Mouse (Mus musculus) Patski (cell line): ENCODE results near the gene Meis3. TPM values are rescaled to one million over a fixed set of nuclear protein-coding genes. Genes with fewer than 3 reads are reported as not detected.

Source experiments
- ATAC-seq: fragments of 100-300 bp; one replicate; pipeline ENCODE4 v1.8.0; 2021
- CTCF ChIA-PET: fragments of 350-600 bp; sonication (Branson Sonifier 250); formaldehyde crosslinking; loops from one replicate; lab custom pipeline; 2022; ENCODE audit warnings: inconsistent platforms; lab: Charles Lee
- POLR2A ChIA-PET: fragments of 350-600 bp; sonication (Branson Sonifier 250); formaldehyde crosslinking; loops from one replicate; lab custom pipeline; 2022; ENCODE audit warnings: antibody characterized with exemption, inconsistent platforms; lab: Charles Lee
- DNase-seq: peaks from one replicate; pipeline ENCODE4 v3.0.0-alpha.2; 2011; ENCODE audit warnings: low read depth, low spot score
- H3K27me3 ChIP-seq: fragments of 371-371 bp; one replicate; pipeline ENCODE4 v1.5.1; 2021
- CTCF ChIP-seq: fragments of 100-300 bp; IDR thresholded peaks from one replicate; pipeline ENCODE4 v1.5.1; 2021
- in situ Hi-C: fragments of 300-500 bp; cut with MboI; formaldehyde crosslinking; loops from 3 replicates; pipeline ENCODE4 v1.11.1; 2018; ENCODE audit warnings: low pct_unique_long_range_greater_than_20kb, mixed read lengths
- polyA plus RNA-seq: library from polyadenylated mRNA; unstranded; gene quantifications from one replicate; pipeline ENCODE4 v1.2.3, GENCODE M21; 2021

Meis3 gene
- polyA plus RNA-seq, 1 experiment from 2014 or later, result 26.9 TPM

GRCm38 (mm10) chr7:16133691-16134090, 41.2 kb upstream of the Meis3 start:
- in situ Hi-C loops, result no loop called here
- no peak for TF ChIP-seq CTCF
- CTCF ChIA-PET, result interaction anchor here (1.5 kb wide), 1 partner anchor 81 kb away, joined by 3 read pairs; no protein-coding TSS in a partner anchor
- ATAC-seq (no peak), DNase-seq (no peak)
- POLR2A ChIA-PET, result no interaction called here
- peaks cover 22% of the 10 kb centered on the region for H3K27me3 ChIP-seq

- ATAC-seq, result no peak
Measured at GRCm38 (mm10) chr7:16134951-16135392, 39.9 kb upstream of the Meis3 start.

GRCm38 (mm10) chr7:16146489-16147410, 28.1 kb upstream of the Meis3 start:
- DNase-seq (no peak), ATAC-seq (no peak)
- TF ChIP-seq CTCF, result no peak
- ChIA-PET POLR2A (no interaction called here), CTCF (no interaction called here)
- in situ Hi-C loops, result loop anchor here (10.0 kb wide), 1 partner anchor 172 kb away; no protein-coding TSS in a partner anchor
- peaks cover 34% of the 10 kb centered on the region for H3K27me3 ChIP-seq

More at GRCm38 (mm10) chr7:16134951-16135392, 39.9 kb upstream of the Meis3 start:
- CTCF ChIA-PET, result interaction anchor here (0.7 kb wide), 1 partner anchor 16 kb away, joined by 3 read pairs; no protein-coding TSS in a partner anchor
- no peak for DNase-seq
- no peak for TF ChIP-seq CTCF
- in situ Hi-C loops, result no loop called here
- H3K27me3 ChIP-seq, result peaks cover 22% of the 10 kb centered on the region
- POLR2A ChIA-PET, result interaction anchor here (1.0 kb wide), 1 partner anchor 76 kb away, joined by 4 read pairs; no protein-coding TSS in a partner anchor

- peaks cover 34% of the 10 kb centered on the region for H3K27me3 ChIP-seq
- ChIA-PET CTCF (no interaction called here), POLR2A (no interaction called here)
- DNase-seq, result no peak
- in situ Hi-C loops, result loop anchor here (10.0 kb wide), 1 partner anchor 173 kb away; no protein-coding TSS in a partner anchor
- TF ChIP-seq CTCF, result no peak
- ATAC-seq, result no peak
Measured at GRCm38 (mm10) chr7:16147643-16148042, 27.2 kb upstream of the Meis3 start.

GRCm38 (mm10) chr7:16149241-16149640, 25.6 kb upstream of the Meis3 start:
- no peak for DNase-seq
- no peak for TF ChIP-seq CTCF
- H3K27me3 ChIP-seq, result peaks cover 34% of the 10 kb centered on the region
- ChIA-PET CTCF (no interaction called here), POLR2A (no interaction called here)
- in situ Hi-C loops, result loop anchor here (10.0 kb wide), 1 partner anchor 174 kb away; no protein-coding TSS in a partner anchor
- ATAC-seq, result no peak

- DNase-seq (no peak), ATAC-seq (no peak)
- in situ Hi-C loops, result no loop called here
- ChIA-PET CTCF (interaction anchor here (0.8 to 1.8 kb wide), 3 partner anchors 15 to 53 kb away, joined by 3 to 5 read pairs (median 3); partner anchors contain the start of genes Meis3 and Napa), POLR2A (interaction anchor here (0.7 kb wide), 1 partner anchor 26 kb away, joined by 4 read pairs; no protein-coding TSS in a partner anchor)
- peaks cover 30% of the 10 kb centered on the region for H3K27me3 ChIP-seq
- no peak for TF ChIP-seq CTCF
Measured at GRCm38 (mm10) chr7:16150191-16151145, 24.4 kb upstream of the Meis3 start.

- DNase-seq, result no peak
- no peak for ATAC-seq
- H3K27me3 ChIP-seq, result peaks cover 11% of the 10 kb centered on the region
- TF ChIP-seq CTCF, result peak; percentile 87
- ChIA-PET POLR2A (interaction anchor here (1.1 kb wide), 1 partner anchor 21 kb away, joined by 3 read pairs; the partner anchor contains the start of gene Meis3), CTCF (interaction anchor here (0.8 to 2.1 kb wide), 4 partner anchors 20 to 102 kb away, joined by 3 to 10 read pairs (median 6); partner anchors contain the start of genes Meis3 and Napa)
- in situ Hi-C loops, result no loop called here
Measured at GRCm38 (mm10) chr7:16153522-16153921, 21.4 kb upstream of the Meis3 start.

- CTCF ChIA-PET, result interaction anchor here (1.2 to 1.8 kb wide), 4 partner anchors 24 to 172 kb away, joined by 4 to 9 read pairs (median 4); partner anchors contain the start of gene Napa
- ATAC-seq (peak; percentile 19), DNase-seq (peak; percentile 19)
- POLR2A ChIA-PET, result no interaction called here
- peaks cover 3% of the 10 kb centered on the region for H3K27me3 ChIP-seq
- in situ Hi-C loops, result no loop called here
- no peak for TF ChIP-seq CTCF
Measured at GRCm38 (mm10) chr7:16155132-16155872, 19.6 kb upstream of the Meis3 start.

- DNase-seq (no peak), ATAC-seq (no peak)
- TF ChIP-seq CTCF, result no peak
- ChIA-PET POLR2A (no interaction called here), CTCF (interaction anchor here (0.9 to 1.6 kb wide), 5 partner anchors 17 to 100 kb away, joined by 3 to 4 read pairs (median 3); partner anchors contain the start of genes Kptn and Napa)
- in situ Hi-C loops, result no loop called here
- H3K27me3 ChIP-seq, result peaks cover 3% of the 10 kb centered on the region
Measured at GRCm38 (mm10) chr7:16156105-16156714, 18.7 kb upstream of the Meis3 start.
